Mouse (Mus musculus): Measurements from ENCODE around the gene Rbfox1.

DNA sequence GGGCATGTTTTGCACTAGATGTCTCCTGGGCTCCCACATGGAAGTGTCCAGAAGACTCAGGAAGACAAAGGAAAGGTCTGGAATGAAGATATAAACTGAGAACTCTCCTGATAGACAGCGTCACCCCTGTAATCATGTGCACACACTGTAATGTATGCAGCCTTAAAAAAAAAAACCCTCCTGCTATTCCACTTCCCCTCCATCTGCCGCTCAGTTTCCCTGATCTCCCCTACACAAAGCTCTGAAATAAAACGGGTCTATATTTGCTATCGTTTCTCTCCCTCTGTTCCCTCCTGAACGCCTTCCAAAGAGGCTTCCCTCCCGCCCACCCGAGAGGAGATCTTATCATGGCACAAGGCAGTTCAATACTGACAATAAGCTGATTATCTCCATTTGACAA lies 151.9 kb downstream of the Rbfox1 start:
- no peak for TF ChIP-seq CTCF (IDR thresholded peaks at IDR 0.05; ENCODE audit: low read depth, low read length)
- TF ChIP-seq POLR2A (IDR thresholded peaks at IDR 0.05; ENCODE audit: insufficient read depth, low read length), result no peak
- no peak for TF ChIP-seq EP300 (IDR thresholded peaks at IDR 0.05; ENCODE audit: insufficient read depth, low read depth, low read length)
